Mouse (Mus musculus) bone marrow, adult 2 months (tissue): Measurements from ENCODE around the gene Tcf21.

Source experiments
- CTCF ChIP-seq: fragments of 200-500 bp; IDR thresholded peaks from 2 replicates; pipeline ENCODE4 v1.5.1; 2011; ENCODE audit warnings: low read length, control low read depth; ENCODE audit not compliant: control insufficient read depth, insufficient read depth
- POLR2A ChIP-seq: fragments of 200-500 bp; IDR thresholded peaks from 2 replicates; pipeline ENCODE4 v1.6.1; 2011; ENCODE audit warnings: low read depth, mild to moderate bottlenecking, control low read depth, low read length, borderline replicate concordance; ENCODE audit not compliant: control insufficient read depth

DNA sequence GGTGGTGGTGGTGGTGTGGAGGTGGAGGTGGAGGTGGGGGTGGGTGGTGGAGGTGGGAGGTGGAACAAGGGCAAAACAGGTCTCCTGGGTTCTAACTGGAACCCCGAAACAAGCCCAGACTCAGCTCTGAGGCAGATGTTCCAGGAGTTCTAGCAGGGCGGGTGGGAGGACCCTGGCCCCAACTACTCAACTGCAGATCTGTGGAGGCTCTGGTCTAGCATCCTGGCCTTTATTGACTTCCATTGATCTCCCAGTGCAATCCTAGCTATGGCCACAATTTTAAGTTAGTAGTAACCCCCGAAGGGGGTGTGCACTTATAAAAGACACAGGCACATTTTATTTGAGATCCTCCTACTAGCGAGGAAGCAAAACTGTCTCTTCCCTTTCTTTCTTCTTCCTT lies 2.0 kb downstream of the Tcf21 start:
- TF ChIP-seq CTCF (no peak), POLR2A (no peak)
